Mouse (Mus musculus) spleen, postnatal 10 days (tissue): ENCODE measurements around the gene Prepl.

Experiments used
- DNase-seq, 2 experiments: peaks; one replicate each; pipeline ENCODE4 v3.0.0; 2021 to 2022; ENCODE audit warnings: low spot score in 2 of 2

Gene Prepl

GRCm38 (mm10) chr17:85023247-85024167 lies 66.5 kb downstream of the Prepl start:
- DNase-seq: peak in 1 of 2 experiments; percentile 50

DNA sequence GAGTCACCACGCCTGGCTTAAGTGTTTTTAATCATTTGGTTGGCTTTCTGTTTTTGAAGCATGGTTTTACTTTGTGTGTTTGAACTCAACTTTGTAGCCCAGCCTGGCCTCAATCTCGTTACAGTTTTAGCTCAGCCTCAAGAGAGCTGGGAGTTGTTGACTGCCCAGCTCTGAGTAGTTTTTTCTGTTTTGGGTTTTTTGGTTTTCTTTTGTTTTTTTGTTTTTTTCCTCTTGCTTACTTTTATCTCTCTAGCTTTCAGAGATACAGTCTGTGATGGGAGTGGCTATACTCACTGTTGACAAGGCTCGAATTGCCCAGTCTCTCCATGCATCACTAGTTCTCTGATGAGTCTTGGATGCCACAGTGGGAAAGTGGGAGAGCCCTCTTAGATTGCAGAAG lies 69.7 kb downstream of the Prepl start:
- DNase-seq: peak in 1 of 2 experiments; percentile 6

DNA sequence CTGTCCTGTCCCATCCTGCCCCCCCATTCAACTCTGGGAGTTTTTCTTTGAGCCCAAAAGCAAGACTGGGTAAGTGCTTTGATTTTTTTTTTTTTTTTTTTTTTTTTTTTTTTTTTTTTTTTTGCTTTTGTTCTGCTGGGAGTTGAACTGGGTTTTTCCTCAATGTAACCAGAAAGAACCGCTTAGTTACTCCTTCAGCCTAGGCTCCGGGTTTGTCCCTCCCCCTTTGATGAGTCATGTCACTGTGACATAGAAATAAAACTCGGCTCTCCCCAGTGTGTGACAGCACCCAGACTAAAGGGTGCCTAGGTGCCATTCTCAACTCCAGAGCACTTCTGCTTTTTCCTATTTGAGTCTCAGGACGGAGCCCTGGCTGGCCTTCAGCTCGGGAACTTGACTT lies 71.2 kb downstream of the Prepl start:
- no peak for DNase-seq

DNA sequence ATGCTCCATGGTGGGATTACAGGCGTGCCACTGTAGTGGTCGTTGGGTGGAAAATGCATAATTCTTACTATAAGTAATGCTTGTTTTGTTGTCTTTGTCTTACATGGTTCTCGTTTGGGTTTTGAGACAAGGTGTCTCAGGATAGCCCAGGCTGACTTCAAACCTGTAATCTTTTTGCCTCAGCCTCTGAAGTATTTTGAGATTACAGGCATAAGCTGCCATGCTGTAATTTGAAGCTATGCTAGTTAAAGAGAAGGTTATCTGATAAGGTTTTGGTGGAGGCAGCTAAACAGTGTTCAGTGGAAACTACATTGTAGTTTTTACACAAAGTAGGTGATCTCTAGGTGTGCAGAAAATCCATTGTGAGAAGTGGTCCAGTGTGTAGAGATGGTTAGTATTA lies 71.7 kb downstream of the Prepl start:
- DNase-seq: no peak

GRCm38 (mm10) chr17:85014632-85015031 lies 75.4 kb downstream of the Prepl start:
- DNase-seq: no peak

- no peak for DNase-seq
These were observed 76.6 kb downstream of the Prepl start for GRCm38 (mm10) chr17:85013485-85013884.
